Mouse (Mus musculus) hindbrain, embryonic 14.5 days (tissue): ENCODE results near the gene Letm1. TPM values are rescaled to one million over a fixed set of nuclear protein-coding genes. Genes with fewer than 3 reads are reported as not detected.

Experiments
- ATAC-seq: fragments of 200-750 bp; cut with Nextera tagmentation; 2 replicates; pipeline ENCODE4 v1.8.0; 2017; ENCODE audit warnings: moderate number of reproducible peaks, mild to moderate bottlenecking, moderate TSS enrichment, moderate library complexity; ENCODE audit not compliant: low FRiP score
- DNase-seq: peaks from one replicate; pipeline ENCODE4 v3.0.0-alpha.2; 2015; ENCODE audit warnings: low spot score
- H3K27ac ChIP-seq: fragments of 300-500 bp; sonication (generic); 2 replicates; pipeline ENCODE4 v1.5.1; 2014; ENCODE audit warnings: mild to moderate bottlenecking, moderate library complexity
- H3K27me3 ChIP-seq: fragments of 300-500 bp; sonication (generic); 2 replicates; pipeline ENCODE4 v1.6.1; 2014; ENCODE audit warnings: mild to moderate bottlenecking, low read length, mixed read lengths; ENCODE audit not compliant: control insufficient read depth, insufficient read depth
- H3K36me3 ChIP-seq: fragments of 300-500 bp; sonication (generic); replicated peaks from 2 replicates; pipeline ENCODE4 v1.6.1; 2014; ENCODE audit not compliant: control insufficient read depth, insufficient read depth
- H3K4me1 ChIP-seq: fragments of 300-500 bp; sonication (generic); replicated peaks from 2 replicates; pipeline ENCODE4 v1.6.1; 2014; ENCODE audit warnings: antibody characterized with exemption, low read length, mixed read lengths; ENCODE audit not compliant: control insufficient read depth, insufficient read depth
- H3K4me2 ChIP-seq: fragments of 300-500 bp; sonication (generic); replicated peaks from 2 replicates; pipeline ENCODE4 v1.6.1; 2014; ENCODE audit warnings: mild to moderate bottlenecking, moderate library complexity
- H3K4me3 ChIP-seq: fragments of 300-500 bp; sonication (generic); replicated peaks from 2 replicates; pipeline ENCODE4 v1.5.1; 2014; ENCODE audit warnings: mild to moderate bottlenecking, low read length
- H3K9ac ChIP-seq: fragments of 300-500 bp; sonication (generic); 2 replicates; pipeline ENCODE4 v1.6.1; 2014
- H3K9me3 ChIP-seq: fragments of 300-500 bp; sonication (generic); 2 replicates; pipeline ENCODE4 v1.6.1; 2016; ENCODE audit warnings: low read length; ENCODE audit not compliant: control insufficient read depth
- WGBS: fragments of 180-500 bp; shearing (Covaris S2); extraction: QIAGEN DNeasy Blood & Tissue Kit; methylation state at CpG from one replicate; pipeline ENCODE4 v1.1.7; 2014; 5-methylcytosine and 5-hydroxymethylcytosine counted together
- polyA plus RNA-seq: library from polyadenylated mRNA; unstranded; fragments of >200 nt; fragmentation: Nextera tagmentation; extraction: Ambion mirVana; gene quantifications from 2 replicates; pipeline ENCODE4 v1.2.1, GENCODE M21; 2014

The Letm1 gene
- polyA plus RNA-seq, 1 experiment from 2014 or later = 73.3 TPM

DNA sequence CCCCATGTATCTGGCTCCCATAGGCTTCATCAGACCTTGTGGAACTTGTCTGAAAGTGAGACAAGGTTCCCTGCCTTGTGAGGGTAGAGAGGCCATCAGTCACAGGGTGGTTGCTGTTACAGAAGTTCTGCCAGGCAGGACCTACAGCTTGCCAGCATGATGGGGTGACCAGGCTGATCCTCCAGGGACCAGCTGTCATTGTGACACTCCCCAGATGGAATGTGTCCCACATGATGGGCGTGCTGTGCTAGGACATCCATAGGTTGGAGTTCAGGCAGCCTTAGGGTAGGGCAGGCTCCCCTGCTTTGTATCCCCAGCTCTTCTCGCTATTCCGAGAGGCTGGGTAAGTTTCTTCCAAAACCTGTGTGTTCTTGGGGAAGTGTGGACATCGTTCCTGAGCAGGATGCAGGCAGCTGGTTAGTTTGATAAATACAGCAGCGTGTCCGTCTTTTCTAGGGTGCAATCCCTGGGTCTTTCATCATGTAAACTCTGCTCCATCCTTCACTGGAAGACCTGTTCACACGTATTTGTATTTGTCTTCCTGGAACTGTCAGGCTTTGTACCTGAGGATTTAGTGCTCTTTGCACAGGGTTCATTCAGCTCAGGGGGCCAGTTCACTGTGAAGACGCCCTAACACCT lies 61.6 kb downstream of the Letm1 start:
- peaks cover 22% of the 10 kb centered on the region for H3K27me3 ChIP-seq
- no peaks in the 10 kb centered on the region for H3K36me3 ChIP-seq
- H3K4me1 ChIP-seq = peaks cover 18% of the 10 kb centered on the region
- H3K27ac ChIP-seq = peak overlapping the region; percentile 79; the same call in 1 of the 2 replicates
- WGBS = 3% methylated on average over 8 of the region's 8 CpGs
- no peaks in the 10 kb centered on the region for H3K9me3 ChIP-seq
- H3K9ac ChIP-seq = peak overlapping the region; percentile 79
- H3K4me3 ChIP-seq = peak overlapping the region; percentile 63
- H3K4me2 ChIP-seq = peak overlapping the region; percentile 98
- ATAC-seq (no peak), DNase-seq (peak; percentile 24)

DNA sequence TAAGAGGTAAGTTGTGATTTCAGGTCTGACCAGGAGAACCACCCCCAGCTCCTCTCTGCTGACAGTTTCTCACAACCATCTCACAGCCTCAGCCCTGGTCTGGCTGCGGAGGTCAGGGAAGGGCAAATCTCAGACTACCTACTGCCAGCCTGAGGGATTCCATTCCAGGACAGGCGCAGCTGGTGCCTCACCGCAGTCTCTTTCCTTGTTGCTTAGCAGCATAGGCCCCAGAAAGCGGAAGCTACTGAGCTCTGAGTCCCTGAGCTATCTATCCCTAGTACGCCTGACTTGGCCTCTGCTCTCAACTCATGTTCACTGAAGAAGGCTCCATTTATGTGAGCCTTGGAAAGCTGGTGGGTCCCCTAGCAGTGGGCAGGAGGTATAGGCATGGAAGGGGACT lies 64.2 kb downstream of the Letm1 start:
- 59% methylated on average over 5 of the region's 5 CpGs for WGBS
- peaks cover 16% of the 10 kb centered on the region for H3K27me3 ChIP-seq
- DNase-seq (peak; percentile 26), ATAC-seq (no peak)
- no peak overlapping the region for H3K4me3 ChIP-seq
- H3K27ac ChIP-seq = no peak overlapping the region
- no peak overlapping the region for H3K4me2 ChIP-seq
- no peak overlapping the region for H3K9ac ChIP-seq
- H3K9me3 ChIP-seq = no peaks in the 10 kb centered on the region
- H3K4me1 ChIP-seq = peaks cover 18% of the 10 kb centered on the region
- no peaks in the 10 kb centered on the region for H3K36me3 ChIP-seq

DNA sequence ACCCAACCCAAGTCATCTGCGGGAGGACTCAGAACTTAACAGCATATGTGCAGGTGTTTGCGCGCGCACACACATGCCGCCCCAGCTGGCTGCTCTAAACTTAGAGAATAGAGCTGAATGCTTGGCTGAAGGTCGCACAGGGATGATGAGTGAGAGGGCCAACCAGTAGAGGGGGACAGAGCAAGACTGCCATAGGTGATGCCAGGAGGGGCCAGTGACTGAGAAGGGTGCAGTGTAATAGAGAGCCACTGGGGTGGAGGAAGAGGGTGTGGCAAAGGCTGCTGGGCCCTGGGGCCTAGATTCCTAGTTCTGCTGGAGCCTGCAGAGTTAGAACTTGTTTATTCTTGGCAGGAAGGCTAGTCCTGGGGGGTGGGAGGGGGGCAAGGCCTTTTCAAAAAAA lies 66.2 kb downstream of the Letm1 start:
- Histone ChIP-seq H3K9ac (no peak overlapping the region), H3K27ac (no peak overlapping the region), H3K4me3 (no peak overlapping the region), H3K36me3 (no peaks in the 10 kb centered on the region), H3K4me1 (peaks cover 4% of the 10 kb centered on the region; the same call in 1 of the 2 replicates), H3K4me2 (no peak overlapping the region), H3K27me3 (peaks cover 7% of the 10 kb centered on the region), H3K9me3 (no peaks in the 10 kb centered on the region)
- no peak for ATAC-seq
- no peak for DNase-seq
- WGBS = 79% methylated on average over 6 of the region's 6 CpGs

DNA sequence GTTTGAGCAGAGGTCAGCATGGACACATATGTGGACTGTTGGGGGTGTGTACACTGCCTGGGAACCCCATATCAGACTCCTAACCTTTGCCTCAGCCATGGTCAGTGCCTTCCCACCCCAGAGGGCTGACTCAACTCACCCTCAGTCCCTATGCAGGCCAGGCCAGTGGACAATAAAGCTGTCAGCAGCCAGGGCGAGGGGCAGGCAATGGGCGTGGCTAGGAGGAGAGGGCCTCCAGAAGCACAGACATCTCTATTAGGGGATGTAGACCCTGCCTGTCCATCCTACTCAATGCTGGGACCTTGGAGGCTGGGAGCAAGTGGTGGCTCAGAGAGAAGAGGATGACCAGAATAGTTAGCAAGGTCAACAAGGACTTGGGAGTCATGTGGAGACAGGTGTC lies 67.4 kb downstream of the Letm1 start:
- H3K36me3 ChIP-seq = no peaks in the 10 kb centered on the region
- WGBS = 21% methylated on average over 2 of the region's 2 CpGs
- H3K27me3 ChIP-seq = no peaks in the 10 kb centered on the region
- no peak overlapping the region for H3K4me3 ChIP-seq
- no peak for DNase-seq
- ATAC-seq = no peak
- no peak overlapping the region for H3K4me2 ChIP-seq
- no peak overlapping the region for H3K27ac ChIP-seq
- no peaks in the 10 kb centered on the region for H3K4me1 ChIP-seq
- H3K9ac ChIP-seq = no peak overlapping the region
- no peaks in the 10 kb centered on the region for H3K9me3 ChIP-seq

DNA sequence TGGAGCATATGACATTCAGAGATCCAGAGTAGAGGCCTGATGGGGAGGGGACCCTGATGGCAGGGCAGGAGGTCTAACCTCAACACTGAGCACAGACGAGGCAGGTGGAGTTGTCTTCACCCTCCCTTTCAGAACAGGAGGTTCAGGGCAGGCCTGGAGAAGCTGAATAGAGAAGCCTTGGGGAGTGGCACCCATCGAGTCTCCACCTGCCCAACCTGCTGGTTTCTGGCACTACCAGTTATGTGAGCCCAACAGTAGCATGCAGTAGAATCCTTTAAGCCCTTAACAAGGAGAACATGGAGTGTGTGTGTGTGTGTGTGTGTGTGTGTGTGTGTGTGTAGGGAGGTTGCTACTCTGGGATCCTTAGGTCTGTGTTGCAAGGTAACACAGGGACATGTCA lies 70.1 kb downstream of the Letm1 start:
- Histone ChIP-seq H3K27me3 (no peaks in the 10 kb centered on the region), H3K36me3 (no peaks in the 10 kb centered on the region), H3K4me3 (no peak overlapping the region), H3K4me1 (no peaks in the 10 kb centered on the region), H3K9ac (no peak overlapping the region), H3K4me2 (no peak overlapping the region), H3K27ac (no peak overlapping the region), H3K9me3 (no peaks in the 10 kb centered on the region)
- 73% methylated on average over 2 of the region's 2 CpGs for WGBS
- DNase-seq (no peak), ATAC-seq (no peak)

DNA sequence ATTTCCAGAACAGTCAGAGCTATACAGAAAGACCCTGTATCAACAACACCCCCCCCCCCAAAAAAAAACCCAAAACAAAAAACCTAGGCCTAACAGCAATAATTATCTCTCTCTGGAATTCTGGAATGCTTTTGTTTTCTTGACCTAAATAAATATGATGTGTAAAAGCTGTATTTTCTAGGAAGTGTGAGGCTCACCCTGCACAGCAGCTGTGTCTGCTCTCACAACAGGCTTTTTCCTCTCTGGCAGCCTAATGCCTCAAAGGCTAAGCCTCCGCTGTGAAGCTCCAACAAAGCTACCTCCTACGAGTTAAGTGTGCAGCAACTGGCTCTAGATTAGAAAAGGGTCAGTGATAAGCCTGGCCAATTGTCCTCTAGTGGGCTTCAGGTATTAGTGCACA lies 73.6 kb downstream of the Letm1 start:
- H3K9ac ChIP-seq = no peak overlapping the region
- H3K27ac ChIP-seq = no peak overlapping the region
- H3K9me3 ChIP-seq = no peaks in the 10 kb centered on the region
- WGBS = 45% methylated on average over 2 of the region's 2 CpGs
- H3K4me1 ChIP-seq = 0 out of 2 replicates have a peak, but pooled peaks cover 10% of the 10 kb centered on the region
- no peak overlapping the region for H3K4me2 ChIP-seq
- ATAC-seq = no peak
- H3K27me3 ChIP-seq = no peaks in the 10 kb centered on the region
- no peaks in the 10 kb centered on the region for H3K36me3 ChIP-seq
- H3K4me3 ChIP-seq = no peak overlapping the region
- no peak for DNase-seq

DNA sequence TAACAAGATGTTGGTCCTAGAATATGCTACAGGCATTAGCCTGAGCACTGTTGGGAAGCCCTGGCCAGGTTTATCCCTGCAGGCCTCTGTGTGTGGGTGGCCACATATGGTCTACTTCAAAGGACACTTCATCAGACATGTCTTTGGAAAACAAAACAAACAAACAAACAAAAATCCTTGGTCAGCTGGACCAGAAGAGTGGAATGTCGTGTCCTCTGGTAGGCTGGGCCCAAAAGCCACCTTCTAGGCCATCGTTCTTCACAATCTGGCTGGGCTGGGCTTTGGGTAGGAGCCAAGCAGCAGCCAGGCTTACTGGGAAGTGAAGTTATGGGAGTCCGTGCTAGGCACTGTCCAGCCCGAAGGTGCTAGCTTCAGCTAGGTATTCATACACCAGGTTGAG lies 75.5 kb downstream of the Letm1 start:
- H3K4me3 ChIP-seq = no peak overlapping the region
- ATAC-seq = no peak
- H3K36me3 ChIP-seq = no peaks in the 10 kb centered on the region
- H3K4me1 ChIP-seq = 0 out of 2 replicates have a peak, but pooled peaks cover 10% of the 10 kb centered on the region
- no peak for DNase-seq
- H3K27me3 ChIP-seq = no peaks in the 10 kb centered on the region
- H3K27ac ChIP-seq = no peak overlapping the region
- no peak overlapping the region for H3K9ac ChIP-seq
- H3K4me2 ChIP-seq = no peak overlapping the region
- H3K9me3 ChIP-seq = no peaks in the 10 kb centered on the region
- 73% methylated on average over 4 of the region's 4 CpGs for WGBS

DNA sequence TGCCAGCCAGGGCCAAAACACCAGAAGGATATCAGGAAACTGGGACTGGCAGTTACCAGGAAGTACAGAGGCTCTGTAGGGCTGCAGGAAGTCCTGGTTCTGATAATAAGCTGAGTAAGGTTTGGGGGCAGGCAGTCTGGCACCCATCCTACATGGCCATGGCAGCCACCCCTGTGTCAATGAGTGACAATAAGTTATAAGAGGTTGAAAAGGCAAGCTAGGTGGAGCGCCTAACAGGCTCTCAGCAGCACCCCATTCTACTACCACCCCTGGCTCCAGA lies 76.3 kb downstream of the Letm1 start:
- no peak for ATAC-seq
- Histone ChIP-seq H3K4me3 (no peak overlapping the region), H3K36me3 (no peaks in the 10 kb centered on the region), H3K9me3 (no peaks in the 10 kb centered on the region), H3K4me1 (0 out of 2 replicates have a peak, but pooled peaks cover 10% of the 10 kb centered on the region), H3K4me2 (no peak overlapping the region), H3K9ac (no peak overlapping the region), H3K27me3 (no peaks in the 10 kb centered on the region), H3K27ac (peak overlapping the region; percentile 74)
- WGBS = 93% methylated on average over 1 of the region's 1 CpGs
- no peak for DNase-seq

DNA sequence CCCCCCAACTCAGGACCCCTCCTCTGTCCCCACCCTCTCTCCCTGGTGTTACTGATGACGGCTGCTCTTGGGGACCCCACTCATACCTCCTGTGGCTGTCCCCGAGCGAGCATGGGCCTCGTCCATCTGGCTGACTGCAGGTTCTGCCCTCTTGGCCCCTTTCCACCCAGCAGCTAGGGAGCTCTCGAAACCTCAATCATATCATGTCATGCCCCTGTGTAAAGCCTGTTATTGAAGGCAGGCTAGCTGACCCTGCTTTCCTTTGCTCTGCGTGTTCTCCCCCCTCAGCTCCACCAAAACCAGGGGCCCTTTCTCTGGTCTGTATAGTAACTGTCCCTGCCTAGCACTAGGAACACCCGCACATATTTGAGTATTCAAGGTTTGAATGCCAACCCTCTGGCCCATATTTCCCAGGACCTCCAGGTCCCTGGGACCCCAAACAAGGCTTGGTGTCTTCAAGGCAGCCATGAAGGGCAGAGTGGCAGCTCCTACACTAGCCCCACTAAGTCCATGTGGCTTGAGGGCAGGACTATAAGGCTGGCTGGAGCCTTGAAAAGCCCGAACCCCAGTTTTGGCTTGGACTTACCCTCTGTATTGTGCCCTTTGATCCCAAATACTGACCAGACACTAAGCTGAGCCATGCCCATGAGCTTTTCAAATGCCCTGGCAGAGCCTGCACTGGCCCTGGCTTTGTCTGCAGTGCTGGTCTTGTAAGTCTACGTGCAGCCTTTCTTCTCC lies 76.8 kb downstream of the Letm1 start:
- 10% methylated on average over 9 of the region's 9 CpGs for WGBS
- DNase-seq (no peak), ATAC-seq (no peak; the same call in none of the 2 replicates)
- Histone ChIP-seq H3K4me2 (no peak overlapping the region), H3K27me3 (no peaks in the 10 kb centered on the region), H3K9me3 (no peaks in the 10 kb centered on the region), H3K36me3 (no peaks in the 10 kb centered on the region), H3K4me1 (0 out of 2 replicates have a peak, but pooled peaks cover 10% of the 10 kb centered on the region), H3K4me3 (no peak overlapping the region), H3K27ac (peak overlapping the region; percentile 74), H3K9ac (no peak overlapping the region)
